Mouse (Mus musculus): ENCODE measurements around the gene Rgs7bp.

Gene Rgs7bp

GRCm38 (mm10) chr13:105054181-105054940 lies at the start of gene Rgs7bp:
Rgs7bp (minus strand) TSS chr13:105054930.
- peak in 1 of 2 experiments; percentile 13 for DNase-seq (ENCODE audit: low spot score in 2 of 2)

GRCm38 (mm10) chr13:105104385-105104784 lies 49.7 kb upstream of the Rgs7bp start:
- no peak for DNase-seq (ENCODE audit: low spot score in 2 of 2)

GRCm38 (mm10) chr13:105100705-105101104 lies 46.0 kb upstream of the Rgs7bp start:
- DNase-seq (ENCODE audit: low spot score in 2 of 2) = no peak

- no peak for DNase-seq (ENCODE audit: low spot score in 2 of 2)
Measured at GRCm38 (mm10) chr13:105096316-105096715, 41.6 kb upstream of the Rgs7bp start.

GRCm38 (mm10) chr13:105089276-105089675 lies 34.5 kb upstream of the Rgs7bp start:
- DNase-seq (ENCODE audit: low spot score in 2 of 2) = no peak

GRCm38 (mm10) chr13:105081862-105082261 lies 27.1 kb upstream of the Rgs7bp start, which contains the start of gene 4933425L06Rik:
4933425L06Rik (plus strand) TSS chr13:105082122.
- no peak for DNase-seq (ENCODE audit: low spot score in 2 of 2)

- peak in 1 of 2 experiments; percentile 22 for DNase-seq (ENCODE audit: low spot score in 2 of 2)
Measured at GRCm38 (mm10) chr13:105066890-105067845, 12.4 kb upstream of the Rgs7bp start.

GRCm38 (mm10) chr13:105066119-105066518 lies 11.4 kb upstream of the Rgs7bp start:
- no peak for DNase-seq (ENCODE audit: low spot score in 2 of 2)

- DNase-seq (ENCODE audit: low spot score in 2 of 2) = no peak
Measured at GRCm38 (mm10) chr13:105055374-105055773, 644 bp upstream of the Rgs7bp start.

GRCm38 (mm10) chr13:105054941-105055309 lies 195 bp upstream of the Rgs7bp start:
- DNase-seq (ENCODE audit: low spot score in 2 of 2) = no peak

- DNase-seq (ENCODE audit: low spot score in 2 of 2) = no peak
Measured at GRCm38 (mm10) chr13:105053618-105054017, 1.1 kb downstream of the Rgs7bp start.

- no peak for DNase-seq (ENCODE audit: low spot score in 2 of 2)
Measured at GRCm38 (mm10) chr13:105051432-105051831, 3.3 kb downstream of the Rgs7bp start.

- no peak for DNase-seq (ENCODE audit: low spot score in 2 of 2)
Measured at GRCm38 (mm10) chr13:105048662-105049061, 6.1 kb downstream of the Rgs7bp start.

- DNase-seq (ENCODE audit: low spot score in 2 of 2) = no peak
Measured at GRCm38 (mm10) chr13:105047377-105047776, 7.4 kb downstream of the Rgs7bp start.

- no peak for DNase-seq (ENCODE audit: low spot score in 2 of 2)
Measured at GRCm38 (mm10) chr13:105043882-105044281, 10.8 kb downstream of the Rgs7bp start.

GRCm38 (mm10) chr13:105038334-105038733 lies 16.4 kb downstream of the Rgs7bp start:
- DNase-seq (ENCODE audit: low spot score in 2 of 2) = no peak

GRCm38 (mm10) chr13:105037816-105038215 lies 16.9 kb downstream of the Rgs7bp start:
- DNase-seq (ENCODE audit: low spot score in 2 of 2) = no peak

- DNase-seq (ENCODE audit: low spot score in 2 of 2) = no peak
Measured at GRCm38 (mm10) chr13:105031882-105032281, 22.8 kb downstream of the Rgs7bp start.

GRCm38 (mm10) chr13:105028276-105028675 lies 26.5 kb downstream of the Rgs7bp start:
- DNase-seq (ENCODE audit: low spot score in 2 of 2) = no peak

- no peak for DNase-seq (ENCODE audit: low spot score in 2 of 2)
Measured at GRCm38 (mm10) chr13:105016577-105016976, 38.2 kb downstream of the Rgs7bp start.

- DNase-seq (ENCODE audit: low spot score in 2 of 2) = no peak
Measured at GRCm38 (mm10) chr13:105015710-105016404, 38.9 kb downstream of the Rgs7bp start.

GRCm38 (mm10) chr13:105011300-105011699 lies 43.4 kb downstream of the Rgs7bp start:
- no peak for DNase-seq (ENCODE audit: low spot score in 2 of 2)

Data from natural killer cell, adult 2 months (primary cell).